Mouse (Mus musculus): Measurements from ENCODE around the gene 4931422A03Rik.

The 4931422A03Rik gene

GRCm38 (mm10) chr2:103968919-103969436 lies 59.2 kb downstream of the 4931422A03Rik start:
- no peak for DNase-seq

- no peak for DNase-seq
Measured at GRCm38 (mm10) chr2:103968186-103968585, 60.0 kb downstream of the 4931422A03Rik start.

GRCm38 (mm10) chr2:103965391-103965790 lies 62.8 kb downstream of the 4931422A03Rik start:
- no peak for DNase-seq

- no peak for DNase-seq
Measured at GRCm38 (mm10) chr2:103962349-103962748, 65.8 kb downstream of the 4931422A03Rik start.

GRCm38 (mm10) chr2:103959574-103959973 lies 68.6 kb downstream of the 4931422A03Rik start:
- no peak for DNase-seq

- DNase-seq, result no peak
Measured at GRCm38 (mm10) chr2:103959066-103959465, 69.1 kb downstream of the 4931422A03Rik start.

- no peak for DNase-seq
Measured at GRCm38 (mm10) chr2:103958634-103959033, 69.5 kb downstream of the 4931422A03Rik start.

- no peak for DNase-seq
Measured at GRCm38 (mm10) chr2:103957649-103958546, 70.3 kb downstream of the 4931422A03Rik start, which contains the start of gene Lmo2. Gene Lmo2 (plus strand): TSS chr2:103957986.

GRCm38 (mm10) chr2:103956867-103957266 lies 71.3 kb downstream of the 4931422A03Rik start:
- DNase-seq, result no peak

- no peak for DNase-seq
Measured at GRCm38 (mm10) chr2:103955714-103956113, 72.4 kb downstream of the 4931422A03Rik start.

GRCm38 (mm10) chr2:103953050-103953835 lies 74.9 kb downstream of the 4931422A03Rik start:
- DNase-seq, result no peak

GRCm38 (mm10) chr2:103947982-103948655 lies 80.0 kb downstream of the 4931422A03Rik start:
- no peak for DNase-seq

- no peak for DNase-seq
Measured at GRCm38 (mm10) chr2:103946892-103947291, 81.3 kb downstream of the 4931422A03Rik start.

- DNase-seq, result no peak
Measured at GRCm38 (mm10) chr2:103945571-103946092, 82.5 kb downstream of the 4931422A03Rik start.

GRCm38 (mm10) chr2:103944859-103945258 lies 83.3 kb downstream of the 4931422A03Rik start:
- DNase-seq, result no peak

GRCm38 (mm10) chr2:103941085-103941484 lies 87.1 kb downstream of the 4931422A03Rik start:
- DNase-seq, result no peak

- DNase-seq, result no peak
Measured at GRCm38 (mm10) chr2:103939003-103939402, 89.2 kb downstream of the 4931422A03Rik start.

- no peak for DNase-seq
Measured at GRCm38 (mm10) chr2:103938573-103938972, 89.6 kb downstream of the 4931422A03Rik start.

GRCm38 (mm10) chr2:103937670-103938069 lies 90.5 kb downstream of the 4931422A03Rik start:
- no peak for DNase-seq

- no peak for DNase-seq
Measured at GRCm38 (mm10) chr2:103936666-103937065, 91.5 kb downstream of the 4931422A03Rik start.

- DNase-seq, result no peak
Measured at GRCm38 (mm10) chr2:103935691-103936435, 92.3 kb downstream of the 4931422A03Rik start.

- DNase-seq, result no peak
Measured at GRCm38 (mm10) chr2:103934670-103935069, 93.5 kb downstream of the 4931422A03Rik start.
